Mouse (Mus musculus): ENCODE measurements around the gene Olfr649. TPM values are rescaled to one million over a fixed set of nuclear protein-coding genes. Genes with fewer than 3 reads are reported as not detected.

The Olfr649 gene
- polyA plus RNA-seq, 1 experiment from 2014 or later: not detected

DNA sequence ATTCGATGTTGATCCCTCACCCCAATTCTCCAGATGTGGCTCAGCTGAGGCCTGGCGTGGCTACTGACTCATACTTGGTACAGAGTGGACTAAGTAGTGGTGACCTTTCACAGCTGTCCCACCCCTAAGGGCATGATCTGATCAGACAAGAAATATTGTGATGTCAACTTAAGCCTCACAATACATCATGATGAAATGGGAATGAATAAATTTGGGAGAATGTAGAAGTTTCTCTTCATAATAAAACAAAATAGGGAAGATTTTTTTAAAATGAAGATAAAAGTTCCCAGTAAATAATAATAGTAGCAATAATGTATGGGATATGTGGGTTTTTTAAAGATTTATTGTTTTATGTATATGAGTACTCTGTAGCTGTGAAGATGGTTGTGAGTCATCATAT, 45.3 kb downstream of the Olfr649 start, which contains the start of gene Ubqlnl:
Gene Ubqlnl, minus strand, starts transcription at position 101 of the 400 bp plus-strand sequence.
- Histone ChIP-seq H3K4me1 (ENCODE audit: control insufficient read depth, insufficient read depth, low read length) (no peaks in the 10 kb centered on the region), H3K9me3 (ENCODE audit: control insufficient read depth, low read length) (no peaks in the 10 kb centered on the region), H3K27ac (ENCODE audit: low read depth, low read length) (no peak within 1 kb of the TSS), H3K9ac (ENCODE audit: low read depth, low read length) (no peak within 1 kb of the TSS), H3K27me3 (ENCODE audit: control insufficient read depth, insufficient read depth, low read length) (no peaks in the 10 kb centered on the region), H3K4me2 (replicated peaks; ENCODE audit: low read depth, low read length) (no peak within 1 kb of the TSS), H3K36me3 (ENCODE audit: control insufficient read depth, insufficient read depth, low read length) (no peaks in the 10 kb centered on the region), H3K4me3 (ENCODE audit: low read length) (no peak within 1 kb of the TSS)
- ATAC-seq (ENCODE audit: low FRiP score, low TSS enrichment): no peak
- 90% methylated on average over 2 of the region's 2 CpGs for WGBS

DNA sequence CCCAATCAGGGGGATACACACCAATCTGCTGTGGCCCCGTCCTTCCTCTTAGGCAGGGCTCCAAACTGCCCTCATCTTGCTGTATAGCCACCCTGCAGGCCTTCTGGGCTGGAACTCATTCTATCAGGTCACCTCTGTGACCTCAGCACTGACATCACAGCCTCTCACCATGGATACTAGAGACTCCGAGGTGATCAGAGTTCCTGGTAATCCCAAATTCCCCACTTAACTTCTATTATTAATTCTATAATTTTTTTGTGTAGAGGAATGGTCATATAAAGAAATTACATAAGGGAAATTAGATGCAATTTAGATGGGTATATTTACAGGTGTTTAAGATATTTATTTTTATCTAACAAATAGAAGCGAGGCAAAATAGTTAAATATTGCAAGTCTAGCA, 52.6 kb downstream of the Olfr649 start, which contains the start of gene Ubqln3:
Gene Ubqln3, minus strand, starts transcription at position 101 of the 400 bp plus-strand sequence.
- Histone ChIP-seq H3K27me3 (ENCODE audit: control insufficient read depth, insufficient read depth, low read length) (no peaks in the 10 kb centered on the region), H3K9me3 (ENCODE audit: control insufficient read depth, low read length) (no peaks in the 10 kb centered on the region), H3K36me3 (ENCODE audit: control insufficient read depth, insufficient read depth, low read length) (no peaks in the 10 kb centered on the region), H3K4me1 (ENCODE audit: control insufficient read depth, insufficient read depth, low read length) (no peaks in the 10 kb centered on the region), H3K9ac (ENCODE audit: low read depth, low read length) (no peak within 1 kb of the TSS), H3K27ac (ENCODE audit: low read depth, low read length) (no peak within 1 kb of the TSS), H3K4me2 (replicated peaks; ENCODE audit: low read depth, low read length) (no peak within 1 kb of the TSS), H3K4me3 (ENCODE audit: low read length) (no peak within 1 kb of the TSS)
- WGBS: 75% methylated on average over 3 of the region's 3 CpGs
- no peak for ATAC-seq (ENCODE audit: low FRiP score, low TSS enrichment)

Other genes starting within 250 kb of the Olfr649 start
- 0.03 TPM in 1 of 2 replicates, not detected in the other for gene Olfr635, start 224.8 kb downstream of the Olfr649 start, polyA plus RNA-seq (2014; fragmentation: Nextera tagmentation; extraction: Ambion mirVana)
- not detected in 2 replicates for gene Olfr638, start 197.2 kb downstream of the Olfr649 start, polyA plus RNA-seq (2014; fragmentation: Nextera tagmentation; extraction: Ambion mirVana)
- 0.03 TPM in 1 of 2 replicates, not detected in the other for gene Olfr639, start 178.7 kb downstream of the Olfr649 start, polyA plus RNA-seq (2014; fragmentation: Nextera tagmentation; extraction: Ambion mirVana)
- not detected in 2 replicates for gene Olfr640, start 170.4 kb downstream of the Olfr649 start, polyA plus RNA-seq (2014; fragmentation: Nextera tagmentation; extraction: Ambion mirVana)
- gene Olfr641, start 160.5 kb downstream of the Olfr649 start, polyA plus RNA-seq (2014; fragmentation: Nextera tagmentation; extraction: Ambion mirVana): not detected in 2 replicates
- not detected in 2 replicates for gene Olfr642, start 143.3 kb downstream of the Olfr649 start, polyA plus RNA-seq (2014; fragmentation: Nextera tagmentation; extraction: Ambion mirVana)
- gene 4930516K23Rik, start 134.5 kb downstream of the Olfr649 start, polyA plus RNA-seq (2014; fragmentation: Nextera tagmentation; extraction: Ambion mirVana): not detected in 2 replicates
- gene Olfr644, start 124.1 kb downstream of the Olfr649 start, polyA plus RNA-seq (2014; fragmentation: Nextera tagmentation; extraction: Ambion mirVana): not detected in 2 replicates
- not detected in 2 replicates for gene Olfr645, start 110.5 kb downstream of the Olfr649 start, polyA plus RNA-seq (2014; fragmentation: Nextera tagmentation; extraction: Ambion mirVana)
- not detected in 2 replicates for gene Olfr646, start 91.1 kb downstream of the Olfr649 start, polyA plus RNA-seq (2014; fragmentation: Nextera tagmentation; extraction: Ambion mirVana)
- gene Ubqln5, start 66.2 kb downstream of the Olfr649 start, polyA plus RNA-seq (2014; fragmentation: Nextera tagmentation; extraction: Ambion mirVana): not detected in 2 replicates
- not detected in 2 replicates for gene Olfr643, start 58.6 kb downstream of the Olfr649 start, polyA plus RNA-seq (2014; fragmentation: Nextera tagmentation; extraction: Ambion mirVana)
- not detected in 2 replicates for gene Ubqln3, start 52.7 kb downstream of the Olfr649 start, polyA plus RNA-seq (2014; fragmentation: Nextera tagmentation; extraction: Ambion mirVana)
- not detected in 2 replicates for gene Ubqlnl, start 45.4 kb downstream of the Olfr649 start, polyA plus RNA-seq (2014; fragmentation: Nextera tagmentation; extraction: Ambion mirVana)
- not detected in 2 replicates for gene Olfm5, start 31.2 kb downstream of the Olfr649 start, polyA plus RNA-seq (2014; fragmentation: Nextera tagmentation; extraction: Ambion mirVana)
- 0.12 and 0.14 TPM in 2 replicates for gene Olfr648, start 12.6 kb downstream of the Olfr649 start, polyA plus RNA-seq (2014; fragmentation: Nextera tagmentation; extraction: Ambion mirVana)
- gene Trim6, start 22.8 kb upstream of the Olfr649 start, polyA plus RNA-seq (2014; fragmentation: Nextera tagmentation; extraction: Ambion mirVana): 1.3 and 2.5 TPM in 2 replicates
- gene Trim34a, start 48.5 kb upstream of the Olfr649 start, polyA plus RNA-seq (2014; fragmentation: Nextera tagmentation; extraction: Ambion mirVana): 1.4 and 1.5 TPM in 2 replicates
- gene Trim5, start 92.1 kb upstream of the Olfr649 start, polyA plus RNA-seq (2014; fragmentation: Nextera tagmentation; extraction: Ambion mirVana): 0.20 and 0.30 TPM in 2 replicates
- 4.5 and 6.3 TPM in 2 replicates for gene Trim12a, start 119.5 kb upstream of the Olfr649 start, polyA plus RNA-seq (2014; fragmentation: Nextera tagmentation; extraction: Ambion mirVana)
- gene Trim34b, start 133.5 kb upstream of the Olfr649 start, polyA plus RNA-seq (2014; fragmentation: Nextera tagmentation; extraction: Ambion mirVana): 0.40 and 0.50 TPM in 2 replicates
- gene Trim12c, start 157.4 kb upstream of the Olfr649 start, polyA plus RNA-seq (2014; fragmentation: Nextera tagmentation; extraction: Ambion mirVana): 2.0 and 2.8 TPM in 2 replicates
- not detected in 2 replicates for gene Trim30b, start 173.9 kb upstream of the Olfr649 start, polyA plus RNA-seq (2014; fragmentation: Nextera tagmentation; extraction: Ambion mirVana)
- gene Trim30c, start 204.9 kb upstream of the Olfr649 start, polyA plus RNA-seq (2014; fragmentation: Nextera tagmentation; extraction: Ambion mirVana): 0.20 TPM in 1 of 2 replicates, not detected in the other